Mouse (Mus musculus): ENCODE data around the gene Dok3.

- TF ChIP-seq CTCF (IDR thresholded peaks at IDR 0.05; ENCODE audit: borderline replicate concordance, control insufficient read depth, extremely low read depth, insufficient read depth, low read length, poor library complexity) (no peak), POLR2A (IDR thresholded peaks at IDR 0.05; ENCODE audit: control insufficient read depth, extremely low read depth, insufficient read depth, low read length, poor library complexity) (no peak)
Measured at GRCm38 (mm10) chr13:55474621-55475069, 54.5 kb downstream of the Dok3 start.

All from thymus, adult 2 months (tissue).